Mouse (Mus musculus) cerebellum, postnatal 36 days (tissue): ENCODE data around the gene 1700020A23Rik.

Source experiments
- DNase-seq, 2 experiments: peaks; one replicate each; pipeline ENCODE4 v3.0.0; 2021 to 2022; ENCODE audit warnings: mixed read lengths in 2 of 2

Gene 1700020A23Rik

GRCm38 (mm10) chr2:130412775-130413174, 7.7 kb downstream of the 1700020A23Rik start:
- DNase-seq = no peak

GRCm38 (mm10) chr2:130414094-130414856, 9.2 kb downstream of the 1700020A23Rik start:
- no peak for DNase-seq

DNA sequence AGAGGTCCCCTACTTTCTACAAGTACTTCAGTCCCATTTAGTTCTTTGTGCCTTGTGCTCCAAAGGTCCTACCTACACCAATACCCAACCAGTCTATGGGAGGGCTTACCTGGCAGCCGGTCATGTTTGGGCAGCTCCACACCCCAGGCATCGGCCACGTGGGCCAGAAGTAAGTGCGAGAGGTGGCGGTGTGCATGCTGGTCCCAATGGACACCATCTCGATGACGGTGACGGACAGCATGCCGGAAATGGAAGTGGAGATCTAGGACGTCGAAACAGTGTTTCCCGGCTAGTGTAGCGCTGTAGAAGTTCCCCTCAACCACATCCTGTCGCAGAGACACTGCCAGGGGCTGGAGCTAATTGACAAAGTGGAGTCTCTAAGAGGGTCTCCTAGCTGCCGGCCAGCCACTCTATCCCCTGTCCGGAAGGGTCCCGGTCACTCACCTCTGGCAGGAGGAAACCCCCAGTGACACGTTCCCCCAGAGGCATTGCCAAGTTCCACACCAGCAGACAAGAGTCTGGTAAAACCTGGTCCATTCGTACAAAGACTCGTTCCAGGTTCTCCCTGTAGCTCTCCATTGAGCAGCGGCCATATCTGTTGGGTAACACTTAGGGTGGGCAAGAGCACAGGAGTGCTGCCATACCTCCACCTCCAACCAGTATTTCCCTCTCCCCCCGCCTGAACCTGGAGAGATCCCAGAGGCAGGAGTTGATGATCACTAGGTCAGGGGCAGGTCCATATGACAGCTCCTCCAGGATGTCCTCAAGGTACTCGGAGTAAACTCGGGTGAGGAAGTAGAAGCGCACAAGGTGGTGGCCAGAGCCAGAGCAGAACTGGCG, 16.9 kb downstream of the 1700020A23Rik start:
- DNase-seq = peak in 1 of 2 experiments; percentile 16

- DNase-seq = peak; percentile 81 to 82
Observed at GRCm38 (mm10) chr2:130423397-130424125, 18.5 kb downstream of the 1700020A23Rik start.

- DNase-seq = peak; percentile 92 to 93
Observed at GRCm38 (mm10) chr2:130424126-130424853, 19.2 kb downstream of the 1700020A23Rik start, which contains the start of the genes Vps16 and Pced1a. Gene Vps16, plus strand, starts transcription at chr2:130424339. Gene Pced1a, minus strand, starts transcription at chr2:130424701.

DNA sequence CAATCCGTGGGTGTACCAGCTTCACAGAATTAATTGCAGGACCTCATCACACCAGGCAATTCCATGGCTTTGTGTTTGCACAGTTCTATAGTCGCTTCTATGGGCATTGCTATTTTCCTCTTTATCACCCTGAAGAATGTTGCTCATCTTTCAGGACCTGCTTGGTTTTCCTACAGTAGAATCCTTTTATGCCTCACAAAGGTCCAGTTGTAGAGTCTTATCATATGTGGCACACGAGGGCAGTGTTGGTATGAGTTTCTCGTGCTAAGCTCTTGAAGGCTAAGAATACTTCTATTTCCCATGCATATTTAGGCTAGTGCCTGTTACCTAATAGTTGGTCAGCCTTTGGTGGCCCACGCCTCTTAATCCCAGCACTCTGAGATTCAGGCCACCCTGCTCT, 20.1 kb downstream of the 1700020A23Rik start:
- peak in 1 of 2 experiments; percentile 20 for DNase-seq

DNA sequence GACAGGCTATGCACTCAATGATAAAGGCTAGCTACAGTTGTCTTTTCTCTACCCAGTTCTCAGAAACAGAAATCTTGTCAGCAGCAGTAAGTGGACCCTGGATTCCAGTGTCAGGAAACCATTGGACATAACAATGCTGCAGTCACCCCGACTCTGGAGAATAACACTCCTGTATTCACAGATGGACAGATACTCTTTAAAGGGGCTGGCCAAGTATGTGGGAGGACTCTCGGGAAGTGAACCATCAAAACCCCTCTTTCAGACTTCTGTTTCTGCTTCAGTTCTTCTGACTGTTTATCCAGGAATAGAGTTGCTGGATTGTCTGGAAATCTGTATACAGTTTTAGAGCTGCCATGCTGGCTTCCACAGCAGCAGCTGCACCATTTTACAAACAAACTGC, 24.8 kb downstream of the 1700020A23Rik start:
- no peak for DNase-seq

GRCm38 (mm10) chr2:130430484-130430883, 25.4 kb downstream of the 1700020A23Rik start:
- DNase-seq = no peak

- DNase-seq = no peak
Observed at GRCm38 (mm10) chr2:130432157-130432556, 27.1 kb downstream of the 1700020A23Rik start.

- DNase-seq = peak in 1 of 2 experiments; percentile 53
Observed at GRCm38 (mm10) chr2:130433152-130433551, 28.1 kb downstream of the 1700020A23Rik start.

- no peak for DNase-seq
Observed at GRCm38 (mm10) chr2:130436769-130437168, 31.7 kb downstream of the 1700020A23Rik start.

- DNase-seq = no peak
Observed at GRCm38 (mm10) chr2:130438861-130439260, 33.8 kb downstream of the 1700020A23Rik start.

DNA sequence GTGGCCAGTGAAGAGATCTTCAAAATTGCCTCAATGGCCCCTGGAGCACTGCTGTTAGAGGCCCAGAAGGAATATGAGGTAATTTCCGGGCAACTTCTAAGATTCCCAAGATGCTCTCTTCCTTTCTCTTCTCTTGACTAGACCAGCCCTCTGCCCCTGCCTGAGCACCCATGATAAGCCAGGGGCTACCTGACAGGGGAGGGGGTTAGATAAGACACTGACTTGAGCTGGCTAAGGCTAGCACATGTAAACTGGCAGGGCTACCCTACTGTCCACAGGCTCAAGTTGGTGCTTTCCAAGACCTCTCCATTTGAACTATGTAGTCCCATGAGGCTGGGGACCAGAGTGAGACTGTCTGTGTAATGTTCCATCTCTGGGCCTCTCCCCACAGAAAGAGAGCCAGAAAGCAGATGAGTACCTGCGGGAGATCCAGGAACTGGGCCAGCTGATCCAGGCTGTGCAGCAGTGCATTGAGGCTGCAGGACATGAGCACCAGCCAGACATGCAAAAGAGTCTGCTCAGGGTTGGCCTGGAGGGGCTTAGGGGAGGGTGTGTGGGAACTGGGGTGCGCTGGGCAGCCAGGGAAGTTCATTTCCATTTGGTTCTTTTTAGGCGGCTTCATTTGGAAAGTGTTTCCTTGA, 34.9 kb downstream of the 1700020A23Rik start:
- DNase-seq = no peak

DNA sequence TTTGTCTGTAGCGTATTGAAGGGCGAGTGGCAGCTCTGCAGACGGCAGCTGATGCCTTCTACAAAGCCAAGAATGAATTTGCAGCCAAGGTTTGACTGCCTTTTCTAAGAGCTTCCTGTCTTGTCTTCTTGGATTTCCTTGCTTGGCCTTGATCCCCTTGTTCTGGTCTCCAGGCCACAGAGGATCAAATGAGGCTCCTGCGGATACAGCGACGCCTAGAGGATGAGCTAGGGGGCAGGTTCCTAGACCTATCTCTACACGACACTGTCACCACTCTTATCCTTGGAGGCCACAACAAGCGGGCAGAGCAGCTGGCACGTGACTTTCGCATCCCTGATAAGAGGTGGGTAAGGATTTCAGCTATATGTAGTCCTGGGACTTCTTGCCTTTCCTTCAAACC, 37.1 kb downstream of the 1700020A23Rik start:
- DNase-seq = no peak

DNA sequence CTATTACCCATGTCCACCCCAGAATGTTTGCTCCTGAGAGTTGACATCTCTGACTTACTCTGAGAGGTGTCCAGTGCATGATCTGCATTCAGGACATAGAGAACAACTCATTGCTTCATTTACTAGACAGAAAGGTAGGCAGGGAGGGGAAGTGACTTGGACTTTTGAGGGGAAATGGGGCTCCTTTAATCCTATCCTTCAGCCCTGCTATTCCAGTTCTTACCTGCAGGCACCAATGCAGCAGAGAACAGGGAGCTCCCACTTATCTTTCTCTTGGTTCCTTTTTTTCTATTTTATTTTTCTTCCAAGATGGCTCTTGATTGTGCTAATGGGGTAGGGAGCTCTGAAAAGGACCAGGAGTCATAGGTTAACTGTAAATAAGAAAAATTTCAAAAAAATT, 43.4 kb downstream of the 1700020A23Rik start:
- DNase-seq = no peak

GRCm38 (mm10) chr2:130449021-130449793, 44.1 kb downstream of the 1700020A23Rik start:
- DNase-seq = peak in 1 of 2 experiments; percentile 19

DNA sequence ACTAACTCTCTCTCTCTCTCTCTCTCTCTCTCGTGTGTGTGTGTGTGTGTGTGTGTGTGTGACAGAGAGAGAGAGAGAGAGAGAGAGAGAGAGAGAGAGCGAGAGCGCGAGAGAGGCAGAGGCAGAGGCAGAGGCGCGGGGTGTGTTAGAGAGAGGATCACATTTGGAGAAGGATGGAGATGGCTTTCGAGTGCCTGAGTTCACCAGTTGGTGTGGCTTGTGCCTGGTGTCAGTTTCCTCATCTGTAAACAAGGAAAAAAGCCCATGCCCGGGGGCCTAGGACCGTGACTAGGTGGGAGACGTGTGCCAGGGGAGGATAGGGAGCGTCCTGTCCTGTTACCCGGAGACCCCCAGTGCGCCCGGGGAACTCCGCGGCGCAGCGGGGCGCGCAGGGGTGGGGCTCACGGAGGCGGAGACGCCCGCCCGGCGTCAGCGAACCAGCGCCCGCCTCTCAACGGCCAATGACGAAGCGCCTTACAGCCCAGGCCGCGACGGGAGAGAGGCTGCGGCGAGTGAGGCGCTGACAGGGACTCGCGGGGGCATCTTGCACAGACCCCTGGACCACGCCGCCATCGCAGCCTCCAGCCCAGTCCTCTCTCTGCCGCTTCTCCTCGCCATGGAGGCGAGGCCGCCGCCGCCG, 44.9 kb downstream of the 1700020A23Rik start, which contains the start of gene Ptpra:
Gene Ptpra, plus strand, starts transcription at position 485 of the 640 bp plus-strand sequence.
- DNase-seq = peak; percentile 91

GRCm38 (mm10) chr2:130450434-130450796, 45.4 kb downstream of the 1700020A23Rik start:
- peak in 1 of 2 experiments; percentile 75 for DNase-seq

DNA sequence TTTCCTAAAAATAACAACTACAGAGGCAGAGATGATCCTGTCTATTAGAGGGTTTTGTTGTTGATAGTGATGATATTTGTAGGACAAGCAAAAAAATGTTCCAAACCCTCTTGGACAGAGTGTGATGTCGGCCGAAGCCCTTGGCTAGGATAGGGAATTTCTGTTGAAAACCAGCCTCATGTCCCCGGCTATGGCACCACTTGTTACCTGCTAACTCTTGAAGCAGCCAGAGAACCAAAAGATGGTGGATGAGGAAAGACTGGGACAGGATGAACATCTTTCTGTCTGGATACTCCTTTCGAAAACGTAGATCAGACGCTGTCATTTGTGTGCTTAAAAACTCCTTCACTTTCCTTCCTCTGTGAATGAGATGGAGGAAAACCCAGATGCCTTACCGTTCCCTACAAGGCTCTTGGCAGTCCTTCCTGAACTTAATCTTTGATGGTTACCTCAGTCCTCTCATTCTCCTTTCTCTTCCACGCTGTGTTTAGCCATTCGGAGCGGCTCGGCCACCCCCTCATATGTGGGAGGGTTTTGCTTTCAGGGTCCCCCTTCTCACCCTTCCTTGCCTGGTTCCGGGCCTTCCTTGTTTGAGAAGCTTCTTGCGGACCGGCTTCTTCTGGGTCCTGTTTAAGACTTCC, 46.1 kb downstream of the 1700020A23Rik start:
- DNase-seq = no peak

- DNase-seq = no peak
Observed at GRCm38 (mm10) chr2:130451727-130452090, 46.6 kb downstream of the 1700020A23Rik start.
